Mouse (Mus musculus) left cerebral cortex, adult 18-20 months (tissue): Measurements from ENCODE around the gene Arnt2. TPM values are rescaled to one million over a fixed set of nuclear protein-coding genes. Genes with fewer than 3 reads are reported as not detected.

Source experiments
- DNase-seq, 2 experiments: peaks; one replicate each; pipeline ENCODE4 v3.0.0; 2021 to 2022; ENCODE audit warnings: low spot score in 2 of 2, mixed read lengths in 1 of 2
- total RNA-seq, 2 experiments: library from RNA; stranded (reverse); gene quantifications; 2 replicates each; pipeline ENCODE4 v1.2.3; 2021

Arnt2 gene
- total RNA-seq, 2 experiments from 2014 or later = 250 to 252 TPM

- no peak for DNase-seq
Measured at GRCm38 (mm10) chr7:84349976-84350375, 60.0 kb downstream of the Arnt2 start.

GRCm38 (mm10) chr7:84348145-84348911, 61.6 kb downstream of the Arnt2 start:
- DNase-seq = no peak

GRCm38 (mm10) chr7:84343160-84343559, 66.8 kb downstream of the Arnt2 start:
- no peak for DNase-seq

GRCm38 (mm10) chr7:84341001-84341400, 69.0 kb downstream of the Arnt2 start:
- no peak for DNase-seq

GRCm38 (mm10) chr7:84339186-84339585, 70.8 kb downstream of the Arnt2 start:
- no peak for DNase-seq

- DNase-seq = no peak
Measured at GRCm38 (mm10) chr7:84337768-84338167, 72.2 kb downstream of the Arnt2 start.

GRCm38 (mm10) chr7:84336907-84337306, 73.1 kb downstream of the Arnt2 start:
- no peak for DNase-seq

- DNase-seq = no peak
Measured at GRCm38 (mm10) chr7:84336580-84336886, 73.4 kb downstream of the Arnt2 start.

GRCm38 (mm10) chr7:84335766-84336579, 74.0 kb downstream of the Arnt2 start:
- no peak for DNase-seq

- DNase-seq = no peak
Measured at GRCm38 (mm10) chr7:84333996-84334395, 76.0 kb downstream of the Arnt2 start.

GRCm38 (mm10) chr7:84332295-84333168, 77.4 kb downstream of the Arnt2 start:
- no peak for DNase-seq

- no peak for DNase-seq
Measured at GRCm38 (mm10) chr7:84329174-84329583, 80.8 kb downstream of the Arnt2 start.

- DNase-seq = no peak
Measured at GRCm38 (mm10) chr7:84328770-84329169, 81.2 kb downstream of the Arnt2 start.

GRCm38 (mm10) chr7:84325570-84326328, 84.2 kb downstream of the Arnt2 start:
- DNase-seq = no peak

- no peak for DNase-seq
Measured at GRCm38 (mm10) chr7:84321542-84321941, 88.4 kb downstream of the Arnt2 start.

GRCm38 (mm10) chr7:84315353-84316003, 94.5 kb downstream of the Arnt2 start:
- no peak for DNase-seq

- no peak for DNase-seq
Measured at GRCm38 (mm10) chr7:84314742-84315141, 95.2 kb downstream of the Arnt2 start.

GRCm38 (mm10) chr7:84311624-84312023, 98.4 kb downstream of the Arnt2 start:
- no peak for DNase-seq

- DNase-seq = no peak
Measured at GRCm38 (mm10) chr7:84310909-84311311, 99.1 kb downstream of the Arnt2 start.

- DNase-seq = no peak
Measured at GRCm38 (mm10) chr7:84307329-84307925, 102.5 kb downstream of the Arnt2 start.
